Mouse (Mus musculus): ENCODE data around the gene Fam187a.

The Fam187a gene

GRCm38 (mm10) chr11:102884616-102885219, at the start of gene Fam187a:
Gene Fam187a (plus strand): TSS chr11:102885169.
- DNase-seq, result no peak

GRCm38 (mm10) chr11:102835549-102835948, 49.4 kb upstream of the Fam187a start, which contains the start of gene Higd1b:
Gene Higd1b (plus strand): TSS chr11:102835849.
- DNase-seq, result peak; percentile 30

GRCm38 (mm10) chr11:102836146-102836545, 48.8 kb upstream of the Fam187a start:
- no peak for DNase-seq

- DNase-seq, result no peak
These were observed 47.6 kb upstream of the Fam187a start for GRCm38 (mm10) chr11:102837385-102837784.

GRCm38 (mm10) chr11:102838126-102838525, 46.8 kb upstream of the Fam187a start:
- DNase-seq, result peak; percentile 38

GRCm38 (mm10) chr11:102838616-102839150, 46.3 kb upstream of the Fam187a start:
- no peak for DNase-seq

GRCm38 (mm10) chr11:102845926-102846325, 39.0 kb upstream of the Fam187a start:
- DNase-seq, result no peak

GRCm38 (mm10) chr11:102851883-102852282, 33.1 kb upstream of the Fam187a start:
- DNase-seq, result peak; percentile 85

GRCm38 (mm10) chr11:102853760-102854159, 31.2 kb upstream of the Fam187a start:
- no peak for DNase-seq

GRCm38 (mm10) chr11:102855941-102856340, 29.0 kb upstream of the Fam187a start:
- DNase-seq, result no peak

- DNase-seq, result no peak
These were observed 26.0 kb upstream of the Fam187a start for GRCm38 (mm10) chr11:102858951-102859350.

- DNase-seq, result no peak
These were observed 25.0 kb upstream of the Fam187a start for GRCm38 (mm10) chr11:102859933-102860332.

- DNase-seq, result peak; percentile 90
These were observed 20.7 kb upstream of the Fam187a start for GRCm38 (mm10) chr11:102864272-102864671.

- DNase-seq, result no peak
These were observed 10.1 kb upstream of the Fam187a start for GRCm38 (mm10) chr11:102874801-102875334.

GRCm38 (mm10) chr11:102879558-102879957, 5.4 kb upstream of the Fam187a start:
- no peak for DNase-seq

- DNase-seq, result peak; percentile 97
These were observed 4.2 kb upstream of the Fam187a start, which contains the start of the genes Eftud2 and Ccdc103 for GRCm38 (mm10) chr11:102880585-102881313. Gene Eftud2 (minus strand): TSS chr11:102880985. Gene Ccdc103 (plus strand): TSS chr11:102881204.

GRCm38 (mm10) chr11:102881314-102882198, 3.4 kb upstream of the Fam187a start:
- no peak for DNase-seq

- no peak for DNase-seq
These were observed 2.5 kb downstream of the Fam187a start for GRCm38 (mm10) chr11:102887433-102887832.

GRCm38 (mm10) chr11:102888135-102888534, 3.2 kb downstream of the Fam187a start:
- no peak for DNase-seq

- no peak for DNase-seq
These were observed 5.1 kb downstream of the Fam187a start for GRCm38 (mm10) chr11:102890096-102890495.

- DNase-seq, result peak; percentile 89
These were observed 8.2 kb downstream of the Fam187a start for GRCm38 (mm10) chr11:102893015-102893651.

- DNase-seq, result no peak
These were observed 9.7 kb downstream of the Fam187a start for GRCm38 (mm10) chr11:102894716-102895115.

Data from lung, postnatal 36 days (tissue).